Mouse (Mus musculus) liver, embryonic 16.5 days (tissue): ENCODE measurements around the gene Ctsc. TPM values are rescaled to one million over a fixed set of nuclear protein-coding genes. Genes with fewer than 3 reads are reported as not detected.

Experiments used
- ATAC-seq: fragments of 200-750 bp; cut with Nextera tagmentation; 2 replicates; pipeline ENCODE4 v1.8.0; 2017; ENCODE audit warnings: low read depth, mild to moderate bottlenecking, moderate number of reproducible peaks, moderate library complexity
- H3K27ac ChIP-seq: fragments of 300-500 bp; sonication (generic); 2 replicates; pipeline ENCODE4 v1.5.1; 2014; ENCODE audit warnings: mild to moderate bottlenecking, low read length
- H3K27me3 ChIP-seq: fragments of 300-500 bp; sonication (generic); 2 replicates; pipeline ENCODE4 v1.6.1; 2014; ENCODE audit warnings: low read depth, low read length, mixed read lengths; ENCODE audit not compliant: control insufficient read depth, insufficient read depth
- H3K36me3 ChIP-seq: fragments of 300-500 bp; sonication (generic); 2 replicates; pipeline ENCODE4 v1.6.1; 2014; ENCODE audit warnings: mild to moderate bottlenecking; ENCODE audit not compliant: control insufficient read depth, insufficient read depth
- H3K4me1 ChIP-seq: fragments of 300-500 bp; sonication (generic); 2 replicates; pipeline ENCODE4 v1.6.1; 2014; ENCODE audit warnings: low read depth, low read length, mixed read lengths; ENCODE audit not compliant: control insufficient read depth
- H3K4me2 ChIP-seq: fragments of 300-500 bp; sonication (generic); 2 replicates; pipeline ENCODE4 v1.6.1; 2014; ENCODE audit warnings: low read depth, low read length, mixed read lengths
- H3K4me3 ChIP-seq: fragments of 300-500 bp; sonication (generic); 2 replicates; pipeline ENCODE4 v1.5.1; 2014; ENCODE audit warnings: low read depth, mild to moderate bottlenecking, low read length
- H3K9ac ChIP-seq: fragments of 300-500 bp; sonication (generic); 2 replicates; pipeline ENCODE4 v1.6.1; 2014; ENCODE audit warnings: low read depth, low read length
- H3K9me3 ChIP-seq: fragments of 300-500 bp; sonication (generic); replicated peaks from 2 replicates; pipeline ENCODE4 v1.6.1; 2016; ENCODE audit warnings: low read length; ENCODE audit not compliant: control insufficient read depth
- WGBS: fragments of 180-500 bp; shearing (Covaris S2); extraction: QIAGEN DNeasy Blood & Tissue Kit; methylation state at CpG from one replicate; pipeline ENCODE4 v1.1.7; 2014; ENCODE audit not compliant: insufficient replicate concordance; 5-methylcytosine and 5-hydroxymethylcytosine counted together
- polyA plus RNA-seq: library from polyadenylated mRNA; unstranded; fragments of >200 nt; fragmentation: Nextera tagmentation; extraction: Ambion mirVana; gene quantifications from 2 replicates; pipeline ENCODE4 v1.2.1, GENCODE M21; 2015

The Ctsc gene
- polyA plus RNA-seq, 1 experiment from 2014 or later = 50.5 TPM

- Histone ChIP-seq H3K36me3 (no peaks in the 10 kb centered on the region), H3K27ac (no peak overlapping the region), H3K4me3 (no peak overlapping the region), H3K4me1 (no peaks in the 10 kb centered on the region), H3K9me3 (no peaks in the 10 kb centered on the region), H3K27me3 (no peaks in the 10 kb centered on the region), H3K4me2 (no peak overlapping the region), H3K9ac (no peak overlapping the region)
- ATAC-seq = no peak
- 59% methylated on average over 7 of the region's 7 CpGs for WGBS
Observed at GRCm38 (mm10) chr7:88358042-88358878, 80.4 kb downstream of the Ctsc start.

Other genes starting within 250 kb of the Ctsc start
- gene Rab38, start 152.2 kb downstream of the Ctsc start, polyA plus RNA-seq = 1.3 and 1.8 TPM in 2 replicates